Mouse (Mus musculus) lung, postnatal 25 days (tissue): ENCODE data around the gene 9230110F15Rik.
"Not testable (repeated sequence)": the region's sequence is repeated elsewhere in the genome, so short reads cannot be mapped to it uniquely, and the experiment has no call there.

Source experiments
- DNase-seq: peaks from one replicate; pipeline ENCODE4 v3.0.0; 2022; ENCODE audit warnings: low spot score

The 9230110F15Rik gene

GRCm38 (mm10) chr9:35844050-35844449, at the start of gene 9230110F15Rik:
9230110F15Rik (minus strand) TSS chr9:35844150.
- DNase-seq, result no peak

DNA sequence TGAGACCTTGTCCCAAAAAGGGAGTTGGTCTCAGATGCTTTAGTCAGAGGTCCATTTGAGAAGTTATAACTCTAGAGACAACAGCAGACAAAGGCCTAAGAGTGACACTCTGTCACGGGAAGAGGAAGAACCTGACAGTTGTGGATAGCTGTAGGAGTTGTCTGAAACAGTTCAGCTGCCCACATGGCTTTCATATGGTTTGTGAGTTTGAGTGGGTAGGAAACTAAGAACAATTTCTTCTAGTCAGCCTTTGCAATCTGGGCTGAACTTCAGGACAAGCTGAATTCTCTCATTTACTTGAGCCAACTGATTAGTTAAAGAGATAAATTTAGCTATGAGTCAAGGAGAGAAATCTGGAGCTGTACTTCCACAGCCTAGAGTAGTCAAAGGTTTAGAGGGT, 49.2 kb upstream of the 9230110F15Rik start:
- not testable (repeated sequence) for DNase-seq

- not testable (repeated sequence) for DNase-seq
Observed at GRCm38 (mm10) chr9:35817881-35818280, 26.1 kb downstream of the 9230110F15Rik start.

GRCm38 (mm10) chr9:35798146-35798545, 45.8 kb downstream of the 9230110F15Rik start:
- no peak for DNase-seq

GRCm38 (mm10) chr9:35790001-35790400, 53.9 kb downstream of the 9230110F15Rik start, which contains the start of the genes Gm27235 and D730048I06Rik:
Gm27235 (minus strand) TSS chr9:35790101.
D730048I06Rik (minus strand) TSS chr9:35790112.
- no peak for DNase-seq
